Mouse (Mus musculus): ENCODE measurements around the gene Etl4. TPM values are rescaled to one million over a fixed set of nuclear protein-coding genes. Genes with fewer than 3 reads are reported as not detected.
"Not testable (repeated sequence)": the region's sequence is repeated elsewhere in the genome, so short reads cannot be mapped to it uniquely, and the experiment has no call there.

The Etl4 gene
- polyA plus RNA-seq, 1 experiment from 2014 or later = 12.6 TPM

DNA sequence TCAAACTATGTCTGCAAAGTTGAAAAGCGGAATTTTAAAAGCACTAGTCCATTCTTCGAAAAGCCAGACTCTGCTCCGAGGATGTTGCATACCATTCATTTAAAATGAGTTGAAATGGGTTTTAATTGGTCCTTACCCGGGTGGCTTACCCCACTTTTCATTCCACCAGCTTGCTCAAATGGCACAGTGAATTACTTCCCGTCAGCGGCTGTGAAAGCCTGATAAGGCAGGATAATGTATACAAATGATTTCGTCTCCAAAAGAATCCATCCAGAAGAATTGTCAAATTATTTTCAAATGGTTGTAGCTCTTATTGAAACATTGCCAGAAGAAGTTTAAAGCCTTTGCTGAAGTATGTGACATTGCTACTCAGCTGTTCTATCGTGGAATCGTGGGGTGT, 162.8 kb downstream of the Etl4 start:
- no peaks in the 10 kb centered on the region for H3K9me3 ChIP-seq (replicated peaks)
- WGBS = 83% methylated on average over 9 of the region's 9 CpGs
- no peaks in the 10 kb centered on the region for H3K27me3 ChIP-seq (ENCODE audit: low read depth, poor library complexity, severe bottlenecking)
- no peak overlapping the region for H3K27ac ChIP-seq (replicated peaks)
- no peak overlapping the region for H3K4me3 ChIP-seq
- 0 out of 2 replicates have a peak, but pooled peaks cover 3% of the 10 kb centered on the region for H3K4me1 ChIP-seq
- no peak for DNase-seq (ENCODE audit: low spot score)
- no peaks in the 10 kb centered on the region for H3K36me3 ChIP-seq

DNA sequence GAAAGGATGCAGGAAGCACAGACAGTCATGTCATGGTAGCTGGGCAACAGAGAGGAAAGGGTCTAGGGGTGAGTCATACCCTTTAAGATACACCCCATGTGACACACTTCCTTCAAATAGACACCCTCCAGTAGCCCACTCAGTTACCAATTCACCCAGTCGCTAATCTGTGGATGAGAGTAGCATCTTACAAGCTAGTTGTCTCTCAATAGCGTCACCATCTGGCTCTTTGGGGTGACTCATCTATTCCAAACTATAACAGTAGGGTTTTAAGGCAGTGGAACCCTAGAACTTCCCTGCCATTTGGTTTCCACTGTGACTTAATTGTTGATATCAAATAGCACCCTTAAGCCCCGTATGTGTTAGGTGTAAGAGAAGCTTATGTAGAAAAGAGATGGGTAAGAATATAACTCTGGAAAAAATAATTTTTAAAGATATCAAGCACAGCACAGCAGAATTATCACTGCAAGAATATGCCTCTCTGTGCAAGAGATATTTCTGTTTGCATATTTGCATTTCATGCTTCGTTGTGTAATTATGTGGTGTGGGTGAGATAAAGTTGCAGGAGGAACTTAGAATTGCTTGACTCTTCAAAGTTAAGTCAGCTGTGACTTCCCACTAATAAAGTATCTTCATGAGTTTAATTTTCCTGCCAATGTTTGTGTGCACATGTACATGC, 166.7 kb downstream of the Etl4 start:
- WGBS = 84% methylated on average over 4 of the region's 4 CpGs
- DNase-seq (ENCODE audit: low spot score) = no peak
- H3K4me3 ChIP-seq = no peak overlapping the region
- no peaks in the 10 kb centered on the region for H3K9me3 ChIP-seq (replicated peaks)
- H3K4me1 ChIP-seq = 0 out of 2 replicates have a peak, but pooled peaks cover 3% of the 10 kb centered on the region
- no peaks in the 10 kb centered on the region for H3K36me3 ChIP-seq
- H3K27me3 ChIP-seq (ENCODE audit: low read depth, poor library complexity, severe bottlenecking) = no peaks in the 10 kb centered on the region
- no peak overlapping the region for H3K27ac ChIP-seq (replicated peaks)

DNA sequence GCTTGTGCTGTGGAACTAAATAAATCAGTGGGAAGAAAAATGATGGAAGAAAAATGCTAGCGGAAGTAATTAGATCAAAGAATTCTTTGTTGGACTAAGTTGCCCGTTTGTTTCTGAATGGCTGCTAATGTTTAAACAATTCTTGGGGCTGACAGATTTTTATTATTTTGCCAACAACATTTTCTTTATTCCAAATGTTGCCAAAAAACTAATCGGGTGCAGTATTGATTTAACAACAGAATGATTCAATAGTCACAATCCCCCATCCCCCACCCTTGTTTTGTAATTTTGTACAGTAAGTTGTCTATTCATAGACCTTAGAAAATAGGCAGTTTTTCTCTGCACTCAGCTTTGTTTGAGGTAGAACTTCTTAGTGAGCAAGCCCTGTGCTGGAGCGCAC, 175.2 kb downstream of the Etl4 start:
- H3K27ac ChIP-seq (replicated peaks) = no peak overlapping the region
- WGBS = 91% methylated on average over 4 of the region's 4 CpGs
- H3K27me3 ChIP-seq (ENCODE audit: low read depth, poor library complexity, severe bottlenecking) = no peaks in the 10 kb centered on the region
- H3K36me3 ChIP-seq = no peaks in the 10 kb centered on the region
- no peaks in the 10 kb centered on the region for H3K9me3 ChIP-seq (replicated peaks)
- no peak for DNase-seq (ENCODE audit: low spot score)
- H3K4me3 ChIP-seq = no peak overlapping the region
- H3K4me1 ChIP-seq = no peaks in the 10 kb centered on the region

DNA sequence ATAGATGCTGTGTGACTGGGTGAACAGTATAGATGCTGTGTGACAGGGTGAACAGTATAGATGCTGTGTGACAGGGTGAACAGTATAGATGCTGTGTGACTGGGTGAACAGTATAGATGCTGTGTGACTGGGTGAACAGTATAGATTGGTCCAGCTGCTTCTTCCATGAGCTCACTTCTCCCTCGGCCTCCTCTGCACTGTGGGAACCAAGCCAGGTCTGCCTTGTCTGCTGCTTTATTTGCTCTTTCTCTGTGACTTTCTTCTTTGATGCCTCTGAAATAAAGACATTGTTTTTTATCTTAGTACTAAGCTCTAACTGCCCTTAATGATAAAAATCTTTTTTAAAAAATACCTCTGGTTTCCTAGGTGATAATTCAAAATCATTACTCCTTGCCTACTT, 195.9 kb downstream of the Etl4 start:
- no peaks in the 10 kb centered on the region for H3K36me3 ChIP-seq
- H3K4me1 ChIP-seq = no peaks in the 10 kb centered on the region
- H3K27me3 ChIP-seq (ENCODE audit: low read depth, poor library complexity, severe bottlenecking) = no peaks in the 10 kb centered on the region
- DNase-seq (ENCODE audit: low spot score) = no peak
- no peak overlapping the region for H3K4me3 ChIP-seq
- 90% methylated on average over 1 of the region's 1 CpGs for WGBS
- H3K27ac ChIP-seq (replicated peaks) = no peak overlapping the region
- H3K9me3 ChIP-seq (replicated peaks) = no peaks in the 10 kb centered on the region

DNA sequence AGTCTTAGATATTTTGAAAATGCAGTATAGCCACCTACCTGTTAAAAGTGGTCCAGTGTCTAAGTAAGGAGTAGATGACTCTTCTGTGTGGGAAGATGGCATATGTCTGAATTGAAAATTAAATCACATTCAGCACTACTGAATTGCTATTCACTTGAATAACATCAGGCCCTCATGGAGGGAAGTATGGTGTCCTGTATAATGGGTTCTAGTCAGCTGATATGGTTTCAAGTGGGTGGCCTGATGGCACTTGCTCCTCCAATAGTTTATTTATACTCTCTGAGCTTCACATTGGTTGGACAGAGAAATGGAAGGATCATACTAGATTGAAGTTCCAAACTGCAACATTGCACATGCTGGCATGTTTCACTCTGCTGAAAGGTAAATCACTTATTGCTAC, 202.1 kb downstream of the Etl4 start:
- Histone ChIP-seq H3K4me3 (no peak overlapping the region), H3K27ac (replicated peaks) (no peak overlapping the region), H3K36me3 (no peaks in the 10 kb centered on the region), H3K9me3 (replicated peaks) (no peaks in the 10 kb centered on the region), H3K27me3 (ENCODE audit: low read depth, poor library complexity, severe bottlenecking) (no peaks in the 10 kb centered on the region), H3K4me1 (no peaks in the 10 kb centered on the region)
- DNase-seq (ENCODE audit: low spot score) = no peak

DNA sequence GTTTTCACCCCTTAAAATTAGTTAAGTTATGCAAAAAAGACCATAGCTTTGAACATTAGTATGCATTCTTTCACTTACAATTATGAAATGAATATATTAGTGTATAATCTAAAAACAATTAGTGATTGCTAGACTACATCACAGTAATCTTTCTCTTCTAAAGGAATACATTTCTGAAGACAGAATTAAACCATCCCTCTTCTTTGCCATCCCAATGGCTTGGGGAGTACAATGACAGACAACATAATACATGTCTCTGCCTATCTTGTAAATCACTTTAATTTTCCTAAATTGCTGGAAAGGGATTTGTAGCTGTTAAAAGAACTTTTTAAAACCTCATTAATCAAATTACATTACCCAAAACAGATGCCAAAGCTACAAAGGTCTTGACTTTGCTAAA, 216.3 kb downstream of the Etl4 start:
- no peak for DNase-seq (ENCODE audit: low spot score)
- Histone ChIP-seq H3K4me3 (no peak overlapping the region), H3K36me3 (no peaks in the 10 kb centered on the region), H3K9me3 (replicated peaks) (no peaks in the 10 kb centered on the region), H3K27me3 (ENCODE audit: low read depth, poor library complexity, severe bottlenecking) (no peaks in the 10 kb centered on the region), H3K4me1 (no peaks in the 10 kb centered on the region), H3K27ac (replicated peaks) (no peak overlapping the region)

DNA sequence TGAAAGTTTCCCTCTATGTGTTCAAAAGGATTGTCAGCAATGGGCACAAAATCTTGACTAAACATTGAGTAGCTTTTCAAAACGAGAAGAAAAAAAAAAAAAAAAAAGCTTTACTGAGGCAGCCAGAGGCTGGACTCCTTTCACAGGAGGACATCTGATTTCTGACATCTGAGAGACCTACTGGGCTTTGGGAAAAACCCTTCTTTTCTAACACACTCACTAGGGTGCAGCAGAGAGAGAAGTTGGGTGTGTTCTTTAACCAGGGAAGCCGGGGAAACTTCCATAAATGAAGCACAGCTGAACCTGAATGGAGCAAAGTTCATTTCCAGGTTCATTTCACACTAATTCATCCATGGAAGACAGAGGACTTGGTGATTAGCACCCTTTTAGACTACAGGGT, 222.2 kb downstream of the Etl4 start:
- DNase-seq (ENCODE audit: low spot score) = no peak
- no peaks in the 10 kb centered on the region for H3K36me3 ChIP-seq
- no peaks in the 10 kb centered on the region for H3K27me3 ChIP-seq (ENCODE audit: low read depth, poor library complexity, severe bottlenecking)
- 47% methylated on average over 2 of the region's 2 CpGs for WGBS
- no peaks in the 10 kb centered on the region for H3K4me1 ChIP-seq
- H3K27ac ChIP-seq (replicated peaks) = no peak overlapping the region
- no peaks in the 10 kb centered on the region for H3K9me3 ChIP-seq (replicated peaks)
- H3K4me3 ChIP-seq = no peak overlapping the region

DNA sequence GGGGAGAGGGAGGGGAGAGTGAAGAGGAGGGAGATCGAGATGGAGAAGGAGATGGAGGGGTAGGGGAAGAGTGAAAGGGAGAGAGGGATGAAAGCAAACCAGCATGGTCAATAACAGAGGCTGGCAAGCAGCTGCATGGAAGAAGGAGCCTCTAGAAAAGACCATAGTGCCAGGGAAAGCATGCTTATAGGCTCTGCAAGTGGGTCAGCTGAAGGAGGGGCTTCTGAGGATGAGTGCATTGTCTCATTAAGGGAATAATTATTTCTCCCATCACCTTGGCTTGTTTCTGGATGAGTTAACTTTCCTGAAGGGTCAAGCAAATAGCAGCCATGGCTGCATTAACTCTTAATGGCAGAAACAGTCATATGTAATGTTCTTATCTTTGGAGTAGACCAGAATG, 228.8 kb downstream of the Etl4 start:
- H3K36me3 ChIP-seq = no peaks in the 10 kb centered on the region
- no peak overlapping the region for H3K27ac ChIP-seq (replicated peaks)
- DNase-seq (ENCODE audit: low spot score) = no peak
- no peaks in the 10 kb centered on the region for H3K27me3 ChIP-seq (ENCODE audit: low read depth, poor library complexity, severe bottlenecking)
- H3K4me1 ChIP-seq = no peaks in the 10 kb centered on the region
- no peaks in the 10 kb centered on the region for H3K9me3 ChIP-seq (replicated peaks)
- 86% methylated on average over 1 of the region's 1 CpGs for WGBS
- H3K4me3 ChIP-seq = no peak overlapping the region

DNA sequence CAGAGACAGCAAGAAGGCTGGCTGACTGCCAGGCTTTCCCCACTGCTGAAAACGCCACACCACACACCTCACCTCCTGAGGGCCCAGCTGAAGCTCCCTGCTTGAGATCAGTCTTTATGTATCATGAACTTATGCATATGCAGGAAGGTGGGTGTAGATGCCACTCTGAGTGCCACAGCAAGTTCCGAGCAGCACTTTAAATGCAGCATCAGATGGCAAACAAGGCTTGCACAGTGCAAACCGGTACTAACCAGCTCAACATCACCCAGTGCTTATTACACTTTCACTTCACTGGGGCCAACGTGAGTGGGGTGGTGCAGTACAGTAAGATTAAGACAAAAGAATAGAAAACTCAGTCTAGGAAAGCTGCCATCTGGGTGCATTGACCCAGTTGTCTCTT, 235.8 kb downstream of the Etl4 start:
- Histone ChIP-seq H3K9me3 (replicated peaks) (no peaks in the 10 kb centered on the region), H3K27ac (replicated peaks) (no peak overlapping the region), H3K36me3 (no peaks in the 10 kb centered on the region), H3K27me3 (ENCODE audit: low read depth, poor library complexity, severe bottlenecking) (no peaks in the 10 kb centered on the region), H3K4me1 (no peaks in the 10 kb centered on the region), H3K4me3 (no peak overlapping the region)
- no peak for DNase-seq (ENCODE audit: low spot score)
- 86% methylated on average over 4 of the region's 4 CpGs for WGBS

DNA sequence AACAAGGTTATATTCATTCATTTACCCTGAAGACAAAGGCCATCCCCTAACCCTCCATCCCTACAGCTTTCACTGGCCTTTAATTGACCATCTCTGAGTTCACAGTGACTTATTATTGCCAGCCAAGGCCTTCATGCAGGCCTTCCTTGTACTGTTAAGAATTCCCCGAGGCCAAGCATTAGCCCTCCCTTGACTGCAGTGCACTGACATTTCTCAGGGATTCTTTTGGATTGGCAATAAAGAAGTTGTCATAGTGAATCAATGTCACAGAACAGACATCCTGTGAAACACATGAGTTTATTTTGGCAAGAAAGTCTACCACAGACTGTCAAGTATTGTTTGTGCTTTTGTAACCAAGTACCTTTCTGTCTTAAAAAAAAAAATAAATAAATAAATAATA, 257.5 kb downstream of the Etl4 start:
- Histone ChIP-seq H3K27me3 (ENCODE audit: low read depth, poor library complexity, severe bottlenecking) (no peaks in the 10 kb centered on the region), H3K9me3 (replicated peaks) (no peaks in the 10 kb centered on the region), H3K36me3 (no peaks in the 10 kb centered on the region), H3K27ac (replicated peaks) (no peak overlapping the region), H3K4me1 (no peaks in the 10 kb centered on the region), H3K4me3 (no peak overlapping the region)
- no peak for DNase-seq (ENCODE audit: low spot score)
- 61% methylated on average over 1 of the region's 1 CpGs for WGBS

DNA sequence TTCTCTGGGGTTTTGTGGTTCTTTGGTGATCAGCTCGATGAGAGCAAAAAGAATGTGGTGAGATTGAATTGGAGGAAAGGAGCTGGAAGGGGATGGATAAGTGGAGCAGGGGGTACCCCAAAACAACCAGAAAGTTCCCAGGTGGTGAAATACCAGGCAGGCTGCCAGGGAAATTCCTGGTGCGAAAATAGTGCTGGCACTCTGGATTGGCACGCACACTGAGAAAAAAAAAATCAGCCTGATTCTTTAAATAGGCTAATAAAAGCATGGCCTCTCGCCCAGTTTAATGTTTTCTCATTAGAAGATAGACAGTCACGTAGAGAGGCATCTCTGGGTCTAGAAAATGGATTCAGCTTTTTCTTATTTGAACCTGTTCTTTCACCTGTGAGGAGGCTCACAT, 258.0 kb downstream of the Etl4 start:
- H3K27me3 ChIP-seq (ENCODE audit: low read depth, poor library complexity, severe bottlenecking) = no peaks in the 10 kb centered on the region
- no peak for DNase-seq (ENCODE audit: low spot score)
- H3K9me3 ChIP-seq (replicated peaks) = no peaks in the 10 kb centered on the region
- no peaks in the 10 kb centered on the region for H3K4me1 ChIP-seq
- H3K36me3 ChIP-seq = no peaks in the 10 kb centered on the region
- no peak overlapping the region for H3K27ac ChIP-seq (replicated peaks)
- 89% methylated on average over 5 of the region's 5 CpGs for WGBS
- H3K4me3 ChIP-seq = no peak overlapping the region

DNA sequence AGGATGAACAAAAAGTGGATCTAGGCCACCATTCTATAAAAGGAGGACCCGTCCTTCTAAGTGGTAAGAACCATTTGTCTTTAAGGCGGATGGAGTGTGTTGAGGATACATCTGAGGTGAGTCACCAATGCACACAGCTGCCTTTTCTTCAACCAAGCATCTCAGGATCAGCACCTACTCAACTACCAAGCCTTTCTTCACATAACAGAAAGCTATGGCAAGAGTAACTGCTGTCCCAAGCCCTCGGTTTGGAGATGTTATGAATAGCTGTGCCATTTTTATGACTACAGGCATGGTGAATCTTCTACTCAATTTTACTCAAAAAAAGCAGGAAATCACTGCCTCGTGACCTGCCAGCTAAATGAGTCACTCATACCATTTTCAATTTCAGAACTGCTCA, 258.6 kb downstream of the Etl4 start:
- 85% methylated on average over 4 of the region's 4 CpGs for WGBS
- Histone ChIP-seq H3K4me1 (no peaks in the 10 kb centered on the region), H3K36me3 (no peaks in the 10 kb centered on the region)

DNA sequence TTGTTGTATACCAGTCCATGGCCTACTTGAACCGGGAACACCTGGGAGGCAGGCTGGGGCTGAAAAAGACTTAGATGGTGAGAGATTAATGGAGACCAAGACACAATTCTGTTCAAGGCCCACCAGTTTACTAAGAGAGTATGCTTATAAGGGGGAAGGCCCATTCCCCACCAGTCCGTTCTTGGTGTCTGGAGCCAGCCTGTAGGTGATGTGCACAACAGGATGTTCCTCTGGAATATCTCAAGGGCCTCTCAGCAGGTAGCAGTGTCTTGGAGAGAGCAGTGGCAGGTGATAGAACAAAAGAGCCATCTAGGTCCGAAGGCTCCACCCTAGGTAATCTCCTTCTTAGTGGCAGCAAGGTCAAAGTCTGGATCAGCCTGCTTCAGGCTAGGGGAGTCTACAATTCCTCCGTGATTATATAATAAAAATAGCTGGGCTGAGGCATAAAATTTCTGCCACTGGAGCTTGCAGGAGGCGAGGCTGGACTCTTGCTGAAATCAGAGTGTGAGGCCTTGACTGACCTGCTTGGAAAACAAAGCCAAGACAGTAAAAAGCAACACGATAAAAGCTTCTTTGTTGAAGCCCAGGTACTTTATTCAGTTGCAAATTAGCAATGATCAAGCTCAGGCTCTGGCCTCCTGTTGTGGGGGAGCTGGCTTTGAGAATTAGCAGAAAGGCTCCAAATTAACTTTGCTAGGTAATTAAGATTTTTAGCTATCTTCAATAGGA, 267.0 kb downstream of the Etl4 start:
- not testable (repeated sequence) for DNase-seq (ENCODE audit: low spot score); H3K27me3 ChIP-seq (ENCODE audit: low read depth, poor library complexity, severe bottlenecking); H3K27ac ChIP-seq (replicated peaks); H3K4me3 ChIP-seq; H3K36me3 ChIP-seq; H3K4me1 ChIP-seq
- H3K9me3 ChIP-seq (replicated peaks) = peaks cover 13% of the 10 kb centered on the region; the same call in 1 of the 2 replicates
- WGBS = 84% methylated on average over 6 of the region's 6 CpGs

More for the DNA sequence above, 258.6 kb downstream of the Etl4 start:
- Histone ChIP-seq H3K9me3 (replicated peaks) (no peaks in the 10 kb centered on the region), H3K27ac (replicated peaks) (no peak overlapping the region), H3K27me3 (ENCODE audit: low read depth, poor library complexity, severe bottlenecking) (no peaks in the 10 kb centered on the region), H3K4me3 (no peak overlapping the region)
- DNase-seq (ENCODE audit: low spot score) = no peak
